ENCODE assay signal across 8 mouse cellular contexts in genomic region chr9:35360139-35361100, GRCm38 (mm10).
DNase-seq lines count a peak whose midpoint lies in the region; ATAC-seq and TF ChIP-seq lines count a peak whose summit lies in the region.
"Had no signal": no experiment of that assay in that cellular context is flagged by ENCODE, and none has a peak within 500 bp of the region (broad histone marks: within the 10 kb centered on the region; RNA-seq: fewer than 3 reads in every experiment).

No protein-coding gene starts in this region.

- ATAC-seq in intestine, embryonic 15.5 days: peak; percentile 77

- H3K9me3 ChIP-seq in intestine, embryonic 15.5 days: no peaks in the 10 kb centered on the region
- H3K9me3 ChIP-seq in limb, embryonic 10.5 days (replicated peaks): no peaks in the 10 kb centered on the region
- H3K9me3 ChIP-seq: liver, embryonic 13.5 days had no signal

- H3K27me3 ChIP-seq in intestine, embryonic 15.5 days (replicated peaks): no peaks in the 10 kb centered on the region
- H3K27me3 ChIP-seq in limb, embryonic 10.5 days (ENCODE audit: low read depth, poor library complexity, severe bottlenecking): no peaks in the 10 kb centered on the region
- H3K27me3 ChIP-seq: liver, embryonic 13.5 days had no signal

- H3K9ac ChIP-seq in intestine, embryonic 15.5 days: no peak overlapping the region
- H3K9ac ChIP-seq: liver, embryonic 13.5 days had no signal

- intact Hi-C loops in gastrocnemius, adult 2 months (cut with DNase I): no loop called here

- H3K4me1 ChIP-seq in intestine, embryonic 15.5 days (replicated peaks): peaks cover 28% of the 10 kb centered on the region
- H3K4me1 ChIP-seq in limb, embryonic 10.5 days: peaks cover 64% of the 10 kb centered on the region
- H3K4me1 ChIP-seq: liver, embryonic 13.5 days had no signal

- H3K4me3 ChIP-seq in gastrocnemius, adult 2 months: no peak overlapping the region
- H3K4me3 ChIP-seq in intestine, embryonic 15.5 days (replicated peaks): no peak overlapping the region
- H3K4me3 ChIP-seq in limb, embryonic 10.5 days: no peak overlapping the region
- H3K4me3 ChIP-seq: liver, embryonic 13.5 days had no signal

- no peaks in the 10 kb centered on the region for H3K36me3 ChIP-seq in intestine, embryonic 15.5 days
- H3K36me3 ChIP-seq in limb, embryonic 10.5 days: no peaks in the 10 kb centered on the region
- H3K36me3 ChIP-seq: liver, embryonic 13.5 days had no signal

- H3K27ac ChIP-seq in gastrocnemius, adult 2 months: peak overlapping the region; percentile 82
- H3K27ac ChIP-seq in intestine, embryonic 15.5 days: peak overlapping the region; percentile 66
- peak overlapping the region; percentile 83 for H3K27ac ChIP-seq in limb, embryonic 10.5 days
- H3K27ac ChIP-seq: liver, embryonic 13.5 days had no signal

- peak; percentile 88 for DNase-seq in MN1 (ENCODE audit: low spot score)
- DNase-seq in adrenal gland, postnatal 14 days: peak; percentile 78
- DNase-seq in gastrocnemius, adult 2 months: peak; percentile 62
- DNase-seq in limb, embryonic 10.5 days (ENCODE audit: low spot score): peak; percentile 41
- DNase-seq in right cerebral cortex, postnatal 4 days: peak; percentile 76
- no peak for DNase-seq in thymus, postnatal 4 days
- DNase-seq: liver, embryonic 13.5 days had no signal

- no peak overlapping the region for H3K4me2 ChIP-seq in intestine, embryonic 15.5 days (replicated peaks)
- H3K4me2 ChIP-seq: liver, embryonic 13.5 days had no signal

- 30% methylated on average over 6 of the region's 6 CpGs for WGBS in intestine, embryonic 15.5 days
- 28% methylated on average over 6 of the region's 6 CpGs for WGBS in limb, embryonic 10.5 days

- no peak for TF ChIP-seq CTCF in gastrocnemius, adult 2 months (IDR thresholded peaks at IDR 0.05)
